Mouse (Mus musculus): ENCODE measurements around the gene Dmpk. TPM values are rescaled to one million over a fixed set of nuclear protein-coding genes. Genes with fewer than 3 reads are reported as not detected.

Gene Dmpk
- polyA plus RNA-seq, 1 experiment from 2014 or later: 9.4 TPM

GRCm38 (mm10) chr7:19053136-19053532 is 30.5 kb upstream of the Dmpk start:
- H3K9ac ChIP-seq (ENCODE audit: low read length): no peak overlapping the region
- DNase-seq (ENCODE audit: low spot score) (no peak), ATAC-seq (ENCODE audit: insufficient read depth, low FRiP score, low TSS enrichment) (no peak)
- H3K27ac ChIP-seq (ENCODE audit: low read depth, low read length): no peak overlapping the region
- peaks cover 21% of the 10 kb centered on the region for H3K36me3 ChIP-seq (ENCODE audit: control insufficient read depth, insufficient read depth, low read length)
- no peaks in the 10 kb centered on the region; the same call in 1 of the 2 replicates for H3K4me1 ChIP-seq (ENCODE audit: control insufficient read depth, insufficient read depth, low read length)
- H3K4me3 ChIP-seq (ENCODE audit: low read depth, low read length): no peak overlapping the region
- H3K4me2 ChIP-seq (ENCODE audit: low read depth): no peak overlapping the region
- H3K27me3 ChIP-seq (ENCODE audit: control insufficient read depth, insufficient read depth, low read length): no peaks in the 10 kb centered on the region
- 90% methylated on average over 7 of the region's 7 CpGs for WGBS
- H3K9me3 ChIP-seq (ENCODE audit: control insufficient read depth, low read length): no peaks in the 10 kb centered on the region

- peak within 1 kb of the TSS; percentile 42 for H3K4me2 ChIP-seq (ENCODE audit: low read depth)
- peak within 1 kb of the TSS; percentile 10; the same call in 1 of the 2 replicates for H3K4me3 ChIP-seq (ENCODE audit: low read depth, low read length)
- no peaks in the 10 kb centered on the region; the same call in 1 of the 2 replicates for H3K4me1 ChIP-seq (ENCODE audit: control insufficient read depth, insufficient read depth, low read length)
- H3K9me3 ChIP-seq (ENCODE audit: control insufficient read depth, low read length): no peaks in the 10 kb centered on the region
- 19% methylated on average over 33 of the region's 33 CpGs for WGBS
- DNase-seq (ENCODE audit: low spot score) (peak; percentile 84), ATAC-seq (ENCODE audit: insufficient read depth, low FRiP score, low TSS enrichment) (peak; percentile 80)
- H3K27me3 ChIP-seq (ENCODE audit: control insufficient read depth, insufficient read depth, low read length): no peaks in the 10 kb centered on the region
- peak within 1 kb of the TSS; percentile 35; the same call in 1 of the 2 replicates for H3K9ac ChIP-seq (ENCODE audit: low read length)
- peaks cover 13% of the 10 kb centered on the region for H3K36me3 ChIP-seq (ENCODE audit: control insufficient read depth, insufficient read depth, low read length)
- H3K27ac ChIP-seq (ENCODE audit: low read depth, low read length): no peak within 1 kb of the TSS
These were observed 29.4 kb upstream of the Dmpk start, which contains the start of gene Rsph6a for GRCm38 (mm10) chr7:19054047-19054776. TSS of gene Rsph6a (plus strand) at chr7:19054690.

DNA sequence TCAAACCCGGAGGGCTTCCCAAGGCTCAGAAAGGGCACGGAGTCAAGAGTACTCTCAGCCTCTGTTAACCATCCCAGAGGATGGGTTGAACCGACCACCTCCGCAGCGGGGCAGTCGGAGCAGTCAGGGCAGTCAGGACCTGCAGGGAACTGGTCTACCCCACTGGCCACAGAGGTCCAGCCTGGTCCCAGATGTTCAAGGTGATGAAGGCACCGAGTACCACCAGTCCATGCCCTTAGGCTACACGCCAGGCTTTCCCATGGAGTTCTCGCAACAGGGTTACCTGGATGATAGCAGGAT is 28.9 kb upstream of the Dmpk start:
- peaks cover 11% of the 10 kb centered on the region for H3K36me3 ChIP-seq (ENCODE audit: control insufficient read depth, insufficient read depth, low read length)
- H3K9ac ChIP-seq (ENCODE audit: low read length): no peak overlapping the region
- DNase-seq (ENCODE audit: low spot score) (no peak), ATAC-seq (ENCODE audit: insufficient read depth, low FRiP score, low TSS enrichment) (0 out of 2 replicates have a peak, but pooled peaks have one; percentile 31)
- H3K27ac ChIP-seq (ENCODE audit: low read depth, low read length): no peak overlapping the region
- no peaks in the 10 kb centered on the region; the same call in 1 of the 2 replicates for H3K4me1 ChIP-seq (ENCODE audit: control insufficient read depth, insufficient read depth, low read length)
- H3K4me2 ChIP-seq (ENCODE audit: low read depth): peak overlapping the region; percentile 42
- H3K27me3 ChIP-seq (ENCODE audit: control insufficient read depth, insufficient read depth, low read length): no peaks in the 10 kb centered on the region
- no peaks in the 10 kb centered on the region for H3K9me3 ChIP-seq (ENCODE audit: control insufficient read depth, low read length)
- H3K4me3 ChIP-seq (ENCODE audit: low read depth, low read length): no peak overlapping the region
- WGBS: 65% methylated on average over 9 of the region's 9 CpGs

DNA sequence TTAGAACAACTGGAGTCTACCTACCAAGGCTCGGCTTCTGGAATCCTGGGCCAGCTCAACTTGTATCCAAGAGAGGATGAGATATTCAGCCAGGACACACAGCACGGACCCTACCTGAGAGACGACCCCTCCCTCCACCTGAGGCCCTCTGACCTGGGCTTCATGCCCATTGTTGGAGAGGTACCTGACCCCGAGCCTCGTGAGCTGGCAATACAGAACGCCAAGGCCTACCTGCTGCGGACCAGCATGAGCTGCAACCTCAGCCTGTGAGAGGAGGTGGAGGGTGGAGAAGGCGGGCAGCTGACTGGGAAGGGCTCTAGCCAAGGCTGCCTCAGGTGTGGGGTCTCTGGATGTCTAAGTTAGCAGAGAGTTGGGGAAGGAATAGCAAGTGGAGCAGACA is 28.5 kb upstream of the Dmpk start:
- Histone ChIP-seq H3K36me3 (ENCODE audit: control insufficient read depth, insufficient read depth, low read length) (peaks cover 7% of the 10 kb centered on the region), H3K9ac (ENCODE audit: low read length) (no peak overlapping the region), H3K4me2 (ENCODE audit: low read depth) (no peak overlapping the region), H3K4me1 (ENCODE audit: control insufficient read depth, insufficient read depth, low read length) (no peaks in the 10 kb centered on the region; the same call in 1 of the 2 replicates), H3K27me3 (ENCODE audit: control insufficient read depth, insufficient read depth, low read length) (no peaks in the 10 kb centered on the region), H3K4me3 (ENCODE audit: low read depth, low read length) (no peak overlapping the region), H3K9me3 (ENCODE audit: control insufficient read depth, low read length) (no peaks in the 10 kb centered on the region), H3K27ac (ENCODE audit: low read depth, low read length) (no peak overlapping the region)
- 90% methylated on average over 8 of the region's 8 CpGs for WGBS
- ATAC-seq (ENCODE audit: insufficient read depth, low FRiP score, low TSS enrichment): no peak
- no peak for DNase-seq (ENCODE audit: low spot score)

GRCm38 (mm10) chr7:19057405-19057804 is 26.2 kb upstream of the Dmpk start:
- WGBS: 90% methylated on average over 10 of the region's 10 CpGs
- no peak overlapping the region for H3K4me2 ChIP-seq (ENCODE audit: low read depth)
- no peaks in the 10 kb centered on the region for H3K9me3 ChIP-seq (ENCODE audit: control insufficient read depth, low read length)
- no peak overlapping the region for H3K27ac ChIP-seq (ENCODE audit: low read depth, low read length)
- ATAC-seq (ENCODE audit: insufficient read depth, low FRiP score, low TSS enrichment): no peak
- H3K9ac ChIP-seq (ENCODE audit: low read length): no peak overlapping the region
- no peak overlapping the region for H3K4me3 ChIP-seq (ENCODE audit: low read depth, low read length)
- H3K27me3 ChIP-seq (ENCODE audit: control insufficient read depth, insufficient read depth, low read length): no peaks in the 10 kb centered on the region
- no peak for DNase-seq (ENCODE audit: low spot score)
- no peaks in the 10 kb centered on the region; the same call in 1 of the 2 replicates for H3K4me1 ChIP-seq (ENCODE audit: control insufficient read depth, insufficient read depth, low read length)
- peaks cover 2% of the 10 kb centered on the region for H3K36me3 ChIP-seq (ENCODE audit: control insufficient read depth, insufficient read depth, low read length)

DNA sequence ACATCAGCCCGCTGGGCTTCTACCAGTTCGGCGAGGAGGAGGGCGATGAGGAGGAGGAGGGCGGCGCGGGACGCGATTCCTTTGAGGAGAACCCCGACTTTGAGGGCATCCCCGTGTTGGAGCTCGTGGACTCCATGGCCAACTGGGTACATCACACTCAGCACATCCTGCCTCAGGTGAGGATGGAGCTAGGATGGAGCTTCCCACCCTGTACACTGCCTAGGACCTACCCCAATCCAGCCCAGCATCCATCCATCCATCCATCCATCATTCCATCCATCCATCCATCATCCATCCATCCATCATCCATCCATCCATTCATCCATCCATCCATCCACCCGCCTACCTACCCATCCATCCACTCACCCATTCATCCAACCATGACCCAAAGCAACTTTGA is 17.8 kb upstream of the Dmpk start:
- ATAC-seq (ENCODE audit: insufficient read depth, low FRiP score, low TSS enrichment): no peak
- Histone ChIP-seq H3K4me3 (ENCODE audit: low read depth, low read length) (no peak overlapping the region), H3K4me2 (ENCODE audit: low read depth) (no peak overlapping the region)

DNA sequence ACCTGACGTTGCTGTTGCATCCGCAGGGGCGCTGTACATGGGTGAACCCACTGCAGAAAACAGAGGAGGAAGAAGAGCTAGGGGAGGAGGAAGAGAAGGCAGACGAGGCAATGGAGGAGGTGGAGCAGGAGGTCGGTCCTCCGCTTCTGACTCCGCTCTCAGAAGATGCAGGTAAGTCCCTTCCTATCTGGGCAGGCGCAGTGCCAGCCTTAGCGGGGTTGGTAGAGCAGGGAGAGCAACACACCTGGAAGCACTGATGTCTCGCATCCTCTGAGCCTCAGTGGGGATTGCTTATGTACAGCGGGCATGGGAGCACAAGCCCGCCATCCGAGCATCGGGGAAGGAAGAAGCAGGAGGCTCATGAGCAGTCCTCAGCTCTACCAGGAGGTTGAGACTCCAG is 16.6 kb upstream of the Dmpk start:
- no peak overlapping the region for H3K9ac ChIP-seq (ENCODE audit: low read length)
- 44% methylated on average over 14 of the region's 14 CpGs for WGBS
- ATAC-seq (ENCODE audit: insufficient read depth, low FRiP score, low TSS enrichment) (no peak), DNase-seq (ENCODE audit: low spot score) (no peak)
- no peak overlapping the region for H3K4me2 ChIP-seq (ENCODE audit: low read depth)
- H3K27me3 ChIP-seq (ENCODE audit: control insufficient read depth, insufficient read depth, low read length): peaks cover 25% of the 10 kb centered on the region
- no peaks in the 10 kb centered on the region; the same call in 1 of the 2 replicates for H3K9me3 ChIP-seq (ENCODE audit: control insufficient read depth, low read length)
- no peak overlapping the region for H3K27ac ChIP-seq (ENCODE audit: low read depth, low read length)
- H3K36me3 ChIP-seq (ENCODE audit: control insufficient read depth, insufficient read depth, low read length): no peaks in the 10 kb centered on the region
- H3K4me1 ChIP-seq (ENCODE audit: control insufficient read depth, insufficient read depth, low read length): no peaks in the 10 kb centered on the region
- H3K4me3 ChIP-seq (ENCODE audit: low read depth, low read length): no peak overlapping the region

More for the DNA sequence above, 17.8 kb upstream of the Dmpk start:
- 48% methylated on average over 9 of the region's 13 CpGs for WGBS
- Histone ChIP-seq H3K9me3 (ENCODE audit: control insufficient read depth, low read length) (no peaks in the 10 kb centered on the region; the same call in 1 of the 2 replicates), H3K4me1 (ENCODE audit: control insufficient read depth, insufficient read depth, low read length) (no peaks in the 10 kb centered on the region), H3K27ac (ENCODE audit: low read depth, low read length) (no peak overlapping the region), H3K27me3 (ENCODE audit: control insufficient read depth, insufficient read depth, low read length) (peaks cover 25% of the 10 kb centered on the region), H3K36me3 (ENCODE audit: control insufficient read depth, insufficient read depth, low read length) (no peaks in the 10 kb centered on the region), H3K9ac (ENCODE audit: low read length) (no peak overlapping the region)
- DNase-seq (ENCODE audit: low spot score): no peak

DNA sequence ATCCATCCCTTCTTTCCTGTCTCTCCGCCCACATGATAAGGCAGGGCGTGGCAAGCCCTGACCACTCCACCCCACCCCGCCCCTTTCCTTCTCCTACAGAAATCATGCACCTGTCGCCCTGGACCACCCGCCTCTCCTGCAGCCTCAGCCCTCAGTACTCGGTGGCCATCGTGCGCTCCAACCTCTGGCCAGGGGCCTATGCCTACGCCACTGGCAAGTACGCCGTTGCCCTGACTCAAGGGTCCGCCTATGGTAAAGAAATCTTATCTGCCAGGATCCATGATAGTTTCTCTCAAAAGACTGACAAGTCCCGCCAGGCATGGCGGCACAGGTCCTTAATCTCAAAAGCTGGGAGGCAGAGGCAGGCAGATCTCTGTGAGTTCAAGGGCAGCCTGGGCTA is 15.7 kb upstream of the Dmpk start:
- 74% methylated on average over 10 of the region's 14 CpGs for WGBS

DNA sequence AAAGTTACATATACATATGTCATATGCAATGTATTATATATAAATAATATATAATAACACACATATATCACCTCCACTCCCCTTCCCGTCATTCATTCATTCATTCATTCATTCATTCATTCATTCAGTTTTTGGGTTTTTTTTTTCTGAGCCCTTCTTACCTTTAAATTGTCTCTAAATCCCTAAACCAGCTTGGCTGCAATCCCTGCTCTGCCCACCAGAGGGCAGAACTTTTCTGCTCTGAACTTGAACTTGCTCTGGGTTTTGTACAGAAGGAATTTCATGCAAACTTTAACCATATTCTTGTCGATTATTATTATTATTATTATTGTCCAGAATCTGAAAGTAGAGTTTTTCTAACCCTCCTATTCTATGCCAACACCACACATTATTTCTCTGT is 14.9 kb upstream of the Dmpk start:
- 8% methylated on average over 2 of the region's 2 CpGs for WGBS
- Histone ChIP-seq H3K4me2 (ENCODE audit: low read depth) (no peak overlapping the region), H3K9ac (ENCODE audit: low read length) (no peak overlapping the region), H3K27me3 (ENCODE audit: control insufficient read depth, insufficient read depth, low read length) (peaks cover 25% of the 10 kb centered on the region), H3K9me3 (ENCODE audit: control insufficient read depth, low read length) (no peaks in the 10 kb centered on the region; the same call in 1 of the 2 replicates), H3K4me3 (ENCODE audit: low read depth, low read length) (no peak overlapping the region), H3K4me1 (ENCODE audit: control insufficient read depth, insufficient read depth, low read length) (no peaks in the 10 kb centered on the region), H3K27ac (ENCODE audit: low read depth, low read length) (no peak overlapping the region), H3K36me3 (ENCODE audit: control insufficient read depth, insufficient read depth, low read length) (no peaks in the 10 kb centered on the region)
- no peak for ATAC-seq (ENCODE audit: insufficient read depth, low FRiP score, low TSS enrichment)
- peak; percentile 77 for DNase-seq (ENCODE audit: low spot score)

More for the DNA sequence above, 15.7 kb upstream of the Dmpk start:
- peaks cover 25% of the 10 kb centered on the region for H3K27me3 ChIP-seq (ENCODE audit: control insufficient read depth, insufficient read depth, low read length)
- H3K27ac ChIP-seq (ENCODE audit: low read depth, low read length): no peak overlapping the region
- H3K4me1 ChIP-seq (ENCODE audit: control insufficient read depth, insufficient read depth, low read length): no peaks in the 10 kb centered on the region
- no peak for DNase-seq (ENCODE audit: low spot score)
- H3K9ac ChIP-seq (ENCODE audit: low read length): no peak overlapping the region
- no peak for ATAC-seq (ENCODE audit: insufficient read depth, low FRiP score, low TSS enrichment)
- no peak overlapping the region for H3K4me3 ChIP-seq (ENCODE audit: low read depth, low read length)
- no peaks in the 10 kb centered on the region for H3K36me3 ChIP-seq (ENCODE audit: control insufficient read depth, insufficient read depth, low read length)
- no peaks in the 10 kb centered on the region; the same call in 1 of the 2 replicates for H3K9me3 ChIP-seq (ENCODE audit: control insufficient read depth, low read length)
- H3K4me2 ChIP-seq (ENCODE audit: low read depth): no peak overlapping the region

Data from neural tube, embryonic 11.5 days (tissue).